Mouse (Mus musculus) MEL (cell line): ENCODE data around the gene Bcl3. TPM values are rescaled to one million over a fixed set of nuclear protein-coding genes. Genes with fewer than 3 reads are reported as not detected.

Experiments used
- DNase-seq: peaks from one replicate; pipeline ENCODE4 v3.0.0; 2011; ENCODE audit warnings: low read depth, low spot score
- H3K27ac ChIP-seq: 2 replicates; pipeline ENCODE4 v1.5.1; 2012; ENCODE audit warnings: low read depth, mild to moderate bottlenecking, control low read depth, low read length, moderate library complexity; ENCODE audit not compliant: control insufficient read depth
- H3K27me3 ChIP-seq, 2 experiments: fragments of 150-350 bp in 1 of 2; sonication (generic) in 1 of 2; 2 replicates each; pipeline ENCODE4 v1.6.1; 2012; ENCODE audit warnings: low read length in 2 of 2, mild to moderate bottlenecking in 2 of 2, improper control_type of control experiment in 1 of 2, moderate library complexity in 1 of 2; ENCODE audit not compliant: insufficient read depth in 2 of 2, control insufficient read depth in 1 of 2
- H3K36me3 ChIP-seq, 2 experiments: 2 replicates each; pipeline ENCODE4 v1.6.1; 2012 to 2014; ENCODE audit warnings: low read length in 2 of 2, improper control_type of control experiment in 1 of 2, inconsistent platforms in 1 of 2, mild to moderate bottlenecking in 1 of 2; ENCODE audit not compliant: insufficient read depth in 2 of 2, control insufficient read depth in 1 of 2
- H3K4me1 ChIP-seq, 2 experiments: fragments of 150-350 bp in 1 of 2; sonication (generic) in 1 of 2; 2 replicates each; pipeline ENCODE4 v1.6.1; 2012; ENCODE audit warnings: low read length in 2 of 2, improper control_type of control experiment in 1 of 2, mild to moderate bottlenecking in 1 of 2; ENCODE audit not compliant: insufficient read depth in 2 of 2, control insufficient read depth in 1 of 2
- H3K4me3 ChIP-seq, 2 experiments: fragments of 150-350 bp in 1 of 2; sonication (generic) in 1 of 2; 2 replicates each; pipeline ENCODE4 v1.5.1; 2012; ENCODE audit warnings: low read depth in 2 of 2, low read length in 2 of 2, mild to moderate bottlenecking in 2 of 2, moderate library complexity in 2 of 2, control low read depth in 1 of 2, improper control_type of control experiment in 1 of 2; ENCODE audit not compliant: control insufficient read depth in 1 of 2, insufficient read depth in 1 of 2
- H3K79me2 ChIP-seq: 2 replicates; pipeline ENCODE4 v1.6.1; 2012; ENCODE audit warnings: mild to moderate bottlenecking, low read length, moderate library complexity; ENCODE audit not compliant: control insufficient read depth, poor library complexity, insufficient read depth
- H3K9ac ChIP-seq: 2 replicates; pipeline ENCODE4 v1.6.1; 2012; ENCODE audit warnings: low read depth, mild to moderate bottlenecking, control low read depth, low read length, moderate library complexity; ENCODE audit not compliant: control insufficient read depth, poor library complexity, severe bottlenecking
- H3K9me3 ChIP-seq: fragments of 150-350 bp; sonication (generic); replicated peaks from 2 replicates; pipeline ENCODE4 v1.6.1; 2012; ENCODE audit warnings: mild to moderate bottlenecking, low read length, improper control_type of control experiment, moderate library complexity; ENCODE audit not compliant: insufficient read depth
- BHLHE40 ChIP-seq: IDR thresholded peaks from 2 replicates; pipeline ENCODE4 v1.6.1; 2012; ENCODE audit warnings: low read depth, mild to moderate bottlenecking, inconsistent platforms, low read length, improper control_type of control experiment, borderline replicate concordance
- EP300 ChIP-seq, 2 experiments: IDR thresholded peaks; 2 replicates each; pipeline ENCODE4 v1.6.1; 2011; ENCODE audit warnings: improper control_type of control experiment in 2 of 2, low read length in 2 of 2, low read depth in 1 of 2, mild to moderate bottlenecking in 1 of 2
- GATA1 ChIP-seq: IDR thresholded peaks from 2 replicates; pipeline ENCODE4 v1.6.1; 2011; ENCODE audit warnings: low read depth, low read length, improper control_type of control experiment
- KAT2A ChIP-seq: conservative IDR thresholded peaks from 2 replicates; pipeline ENCODE4 v1.6.1; 2012; ENCODE audit warnings: low read depth, low read length, improper control_type of control experiment, inconsistent platforms
- MAFK ChIP-seq: IDR thresholded peaks from 2 replicates; pipeline ENCODE4 v1.6.1; 2011; ENCODE audit warnings: low read depth, mild to moderate bottlenecking, low read length, improper control_type of control experiment, borderline replicate concordance
- MYC ChIP-seq: IDR thresholded peaks from 2 replicates; pipeline ENCODE4 v1.6.1; 2011; ENCODE audit warnings: low read depth, mild to moderate bottlenecking, low read length, improper control_type of control experiment, moderate library complexity
- NRF1 ChIP-seq: IDR thresholded peaks from 2 replicates; pipeline ENCODE4 v1.6.1; 2014; ENCODE audit warnings: low read depth, mild to moderate bottlenecking, inconsistent platforms, low read length, improper control_type of control experiment, moderate library complexity; ENCODE audit not compliant: poor library complexity, insufficient read depth, severe bottlenecking
- POLR2AphosphoS2 ChIP-seq: IDR thresholded peaks from 2 replicates; pipeline ENCODE4 v1.6.1; 2011; ENCODE audit warnings: low read length, improper control_type of control experiment
- POLR2AphosphoS5 ChIP-seq: IDR thresholded peaks from 2 replicates; pipeline ENCODE4 v1.6.1; 2012; ENCODE audit warnings: low read depth, borderline replicate concordance, mild to moderate bottlenecking, inconsistent platforms, low read length, moderate library complexity, mixed read lengths
- RCOR1 ChIP-seq: IDR thresholded peaks from 2 replicates; pipeline ENCODE4 v1.6.1; 2012; ENCODE audit warnings: low read depth, mild to moderate bottlenecking, inconsistent platforms, low read length, improper control_type of control experiment
- UBTF ChIP-seq: IDR thresholded peaks from 2 replicates; pipeline ENCODE4 v1.6.1; 2012; ENCODE audit warnings: low read depth, mild to moderate bottlenecking, inconsistent platforms, low read length, improper control_type of control experiment, moderate library complexity, borderline replicate concordance; ENCODE audit not compliant: insufficient read depth
- USF1 ChIP-seq: IDR thresholded peaks from 2 replicates; pipeline ENCODE4 v1.6.1; 2014; ENCODE audit warnings: low read depth, mild to moderate bottlenecking, inconsistent platforms, low read length, improper control_type of control experiment, moderate library complexity
- USF2 ChIP-seq, 2 experiments: IDR thresholded peaks; 2 replicates each; pipeline ENCODE4 v1.6.1; 2011 to 2012; ENCODE audit warnings: improper control_type of control experiment in 2 of 2, low read length in 2 of 2, borderline replicate concordance in 1 of 2, inconsistent platforms in 1 of 2, low read depth in 1 of 2, mild to moderate bottlenecking in 1 of 2; ENCODE audit not compliant: insufficient read depth in 1 of 2
- ZC3H11A ChIP-seq: IDR thresholded peaks from 2 replicates; pipeline ENCODE4 v1.6.1; 2012; ENCODE audit warnings: low read depth, mild to moderate bottlenecking, inconsistent platforms, low read length, improper control_type of control experiment
- ZKSCAN1 ChIP-seq: IDR thresholded peaks from 2 replicates; pipeline ENCODE4 v1.6.1; 2012; ENCODE audit warnings: low read depth, mild to moderate bottlenecking, inconsistent platforms, low read length, improper control_type of control experiment, moderate library complexity
- ZNF384 ChIP-seq: IDR thresholded peaks from 2 replicates; pipeline ENCODE4 v1.6.1; 2012; ENCODE audit warnings: low read depth, mild to moderate bottlenecking, inconsistent platforms, low read length, improper control_type of control experiment
- polyA plus RNA-seq, 2 experiments: library from polyadenylated mRNA; stranded (reverse) in 1 of 2; unstranded in 1 of 2; fragments of >175 nt in 1 of 2; fragments of >200 nt in 1 of 2; gene quantifications; 2 replicates each; pipeline versions ENCODE4 v1.2.1 to v1.2.4; 2012; ENCODE audit warnings: low replicate concordance in 2 of 2, low read depth in 1 of 2; ENCODE audit not compliant: insufficient read length in 2 of 2, insufficient read depth in 1 of 2, missing spikeins in 1 of 2
- total RNA-seq: library from RNA; depleted of rRNA; stranded (reverse); fragments of 300-350 nt; gene quantifications from 2 replicates; pipeline ENCODE4 v1.2.3, GENCODE M21; 2012

Bcl3 gene
- total and polyA plus RNA-seq, 3 experiments: 2.7 to 6.7 TPM; not detected in 1

DNA sequence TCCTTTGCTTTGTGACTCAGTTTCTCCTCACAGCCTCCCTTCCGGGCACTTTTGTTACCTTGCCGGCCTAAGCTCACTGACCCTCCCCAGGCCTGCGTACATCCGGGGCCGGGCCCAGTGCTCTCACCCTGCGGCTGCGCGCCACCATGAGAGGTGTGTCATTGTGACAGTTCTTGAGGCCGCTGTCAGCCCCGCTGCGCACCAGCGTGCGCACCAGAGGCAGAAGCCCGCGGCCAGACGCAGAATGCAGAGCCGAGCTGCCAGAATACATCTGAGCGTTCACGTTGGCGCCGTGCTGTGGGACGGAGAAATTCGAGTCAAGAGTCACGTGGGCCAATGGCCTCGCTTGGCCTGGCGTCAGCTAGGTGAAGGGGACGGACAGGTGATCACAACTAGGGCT, 13.2 kb downstream of the Bcl3 start:
- H3K27ac ChIP-seq: no peak overlapping the region
- H3K9me3 ChIP-seq: no peaks in the 10 kb centered on the region
- peaks cover 0 to 14% of the 10 kb centered on the region in 2 experiments; a peak in 2 of 4 replicates for H3K36me3 ChIP-seq
- no peak for DNase-seq
- H3K27me3 ChIP-seq: no peaks in the 10 kb centered on the region
- no peaks in the 10 kb centered on the region for H3K79me2 ChIP-seq
- TF ChIP-seq USF2 (IDR thresholded peaks at IDR 0.05; ENCODE audit: borderline replicate concordance in 1 of 2, insufficient read depth in 1 of 2, low read depth in 1 of 2, low read length in 2 of 2) (no peak), MYC (no peak)
- peaks cover 13 to 16% of the 10 kb centered on the region in 2 experiments for H3K4me1 ChIP-seq
- no peak overlapping the region for H3K9ac ChIP-seq
- no peak overlapping the region for H3K4me3 ChIP-seq

DNA sequence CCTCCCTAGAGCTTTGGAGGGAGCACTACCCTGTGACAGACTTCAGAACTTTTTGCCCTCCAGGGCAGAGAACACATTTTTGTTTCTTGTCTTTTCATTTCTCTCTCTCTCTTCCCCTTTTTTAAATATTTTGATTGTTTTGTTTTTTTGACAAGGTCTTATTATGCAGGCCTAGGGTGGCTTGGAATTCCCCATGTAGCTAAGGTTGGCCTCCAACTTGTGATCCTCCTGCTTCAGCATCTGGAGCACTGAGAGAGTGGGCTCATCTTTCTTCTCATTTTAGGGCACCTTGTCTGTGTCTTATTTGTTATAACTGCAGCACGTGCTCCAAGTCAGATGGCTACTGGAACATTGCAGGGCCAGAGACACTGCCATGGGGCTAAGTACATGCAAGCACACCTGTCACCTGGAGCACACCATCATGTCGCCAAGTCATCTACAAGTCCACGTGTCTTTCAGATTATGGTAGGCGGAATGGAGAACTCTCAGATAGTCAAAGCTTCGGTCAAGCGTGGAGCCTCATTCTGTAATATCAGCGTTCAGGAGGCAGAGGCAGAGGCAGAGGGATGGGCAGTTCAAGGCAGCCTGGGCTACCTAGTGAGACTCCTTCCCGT, 16.1 kb downstream of the Bcl3 start:
- no peaks in the 10 kb centered on the region for H3K79me2 ChIP-seq
- H3K27ac ChIP-seq: no peak overlapping the region
- TF ChIP-seq ZC3H11A: no peak
- TF ChIP-seq POLR2AphosphoS2: no peak
- no peak for TF ChIP-seq EP300 (IDR thresholded peaks at IDR 0.05; ENCODE audit: low read depth in 1 of 2, low read length in 2 of 2)
- TF ChIP-seq MYC: no peak
- no peak for TF ChIP-seq MAFK
- TF ChIP-seq GATA1: no peak
- TF ChIP-seq USF1: no peak
- no peak for TF ChIP-seq NRF1
- no peak for TF ChIP-seq ZKSCAN1
- TF ChIP-seq ZNF384: no peak
- TF ChIP-seq BHLHE40: no peak
- TF ChIP-seq POLR2AphosphoS5: no peak
- no peak for TF ChIP-seq UBTF
- TF ChIP-seq RCOR1: no peak
- TF ChIP-seq KAT2A: no peak
- H3K4me1 ChIP-seq: no peaks in the 10 kb centered on the region; a peak in 1 of 4 replicates
- H3K4me3 ChIP-seq: no peak overlapping the region
- DNase-seq: no peak
- H3K36me3 ChIP-seq: peaks cover 0 to 2% of the 10 kb centered on the region in 2 experiments; a peak in 1 of 4 replicates
- no peaks in the 10 kb centered on the region for H3K9me3 ChIP-seq
- H3K27me3 ChIP-seq: no peaks in the 10 kb centered on the region
- H3K9ac ChIP-seq: no peak overlapping the region
